Mouse (Mus musculus) forebrain, embryonic 12.5 days (tissue): ENCODE results near the gene Dram1. TPM values are rescaled to one million over a fixed set of nuclear protein-coding genes. Genes with fewer than 3 reads are reported as not detected.
A peak's percentile ranks its signal among the peaks of the same experiment; 100 is the strongest.
"Not testable (repeated sequence)": the region's sequence is repeated elsewhere in the genome, so short reads cannot be mapped to it uniquely, and the experiment has no call there.

Experiments used
- ATAC-seq: fragments of 200-750 bp; cut with Nextera tagmentation; 2 replicates; pipeline ENCODE4 v1.8.0; 2017; ENCODE audit warnings: moderate TSS enrichment; ENCODE audit not compliant: low FRiP score
- H3K27ac ChIP-seq: fragments of 300-500 bp; sonication (generic); 2 replicates; pipeline ENCODE4 v1.5.1; 2016; ENCODE audit warnings: mild to moderate bottlenecking
- H3K27me3 ChIP-seq: fragments of 300-500 bp; sonication (generic); 2 replicates; pipeline ENCODE4 v1.6.1; 2016; ENCODE audit warnings: mild to moderate bottlenecking
- H3K36me3 ChIP-seq: fragments of 300-500 bp; sonication (generic); replicated peaks from 2 replicates; pipeline ENCODE4 v1.6.1; 2016; ENCODE audit warnings: mild to moderate bottlenecking
- H3K4me1 ChIP-seq: fragments of 300-500 bp; sonication (generic); 2 replicates; pipeline ENCODE4 v1.6.1; 2016
- H3K4me2 ChIP-seq: fragments of 300-500 bp; sonication (generic); 2 replicates; pipeline ENCODE4 v1.6.1; 2016; ENCODE audit warnings: mild to moderate bottlenecking, moderate library complexity
- H3K4me3 ChIP-seq: fragments of 300-500 bp; sonication (generic); replicated peaks from 2 replicates; pipeline ENCODE4 v1.5.1; 2016; ENCODE audit warnings: mild to moderate bottlenecking
- H3K9ac ChIP-seq: fragments of 300-500 bp; sonication (generic); 2 replicates; pipeline ENCODE4 v1.6.1; 2016; ENCODE audit warnings: mild to moderate bottlenecking
- H3K9me3 ChIP-seq: fragments of 300-500 bp; sonication (generic); 2 replicates; pipeline ENCODE4 v1.6.1; 2016
- WGBS: fragments of 180-500 bp; shearing (Covaris S2); methylation state at CpG from one replicate; pipeline ENCODE4 v1.1.7; 2016; 5-methylcytosine and 5-hydroxymethylcytosine counted together
- polyA plus RNA-seq: library from polyadenylated mRNA; unstranded; fragments of >200 nt; fragmentation: Nextera tagmentation; extraction: Ambion mirVana; gene quantifications from 2 replicates; pipeline ENCODE4 v1.2.1, GENCODE M21; 2016

Dram1 gene
- polyA plus RNA-seq, 1 experiment from 2014 or later, result 0.50 TPM

DNA sequence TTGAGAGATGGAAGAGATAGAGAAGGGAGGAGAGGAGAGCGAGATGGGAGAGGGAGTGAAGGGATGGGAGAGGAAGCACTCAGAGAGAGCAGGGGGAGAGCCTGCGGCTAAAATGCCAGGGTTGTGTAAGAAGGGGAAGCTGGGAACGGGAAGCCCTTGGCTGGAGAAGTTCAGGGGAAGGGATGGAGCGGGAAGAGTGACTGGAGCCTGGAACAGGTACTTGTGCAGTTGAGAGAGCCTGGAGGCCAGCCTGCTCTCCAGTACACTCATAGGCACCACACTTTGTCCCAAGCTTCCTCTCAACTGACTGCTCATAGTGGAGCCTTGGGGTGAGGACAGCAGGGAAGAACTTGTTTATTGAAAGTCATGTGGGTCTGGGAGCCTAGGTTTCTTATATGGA lies 4.6 kb upstream of the Dram1 start:
- Histone ChIP-seq H3K27ac (no peak overlapping the region), H3K27me3 (no peaks in the 10 kb centered on the region), H3K4me1 (peaks cover 22% of the 10 kb centered on the region), H3K9me3 (no peaks in the 10 kb centered on the region), H3K4me3 (no peak overlapping the region), H3K36me3 (no peaks in the 10 kb centered on the region), H3K9ac (no peak overlapping the region), H3K4me2 (no peak overlapping the region)
- 74% methylated on average over 4 of the region's 4 CpGs for WGBS
- ATAC-seq, result no peak

- Histone ChIP-seq H3K4me3 (no peak overlapping the region), H3K27ac (no peak overlapping the region), H3K9ac (no peak overlapping the region), H3K27me3 (no peaks in the 10 kb centered on the region), H3K9me3 (no peaks in the 10 kb centered on the region), H3K4me1 (peaks cover 22% of the 10 kb centered on the region), H3K36me3 (no peaks in the 10 kb centered on the region), H3K4me2 (no peak overlapping the region)
- ATAC-seq, result no peak
- 86% methylated on average over 6 of the region's 6 CpGs for WGBS
These were observed 3.1 kb upstream of the Dram1 start for GRCm38 (mm10) chr10:88382009-88382408.

- Histone ChIP-seq H3K4me2 (no peak overlapping the region), H3K36me3 (no peaks in the 10 kb centered on the region), H3K27me3 (0 out of 2 replicates have a peak, but pooled peaks cover under 1% of the 10 kb centered on the region), H3K9me3 (no peaks in the 10 kb centered on the region), H3K9ac (no peak overlapping the region), H3K27ac (no peak overlapping the region), H3K4me3 (no peak overlapping the region), H3K4me1 (peaks cover 22% of the 10 kb centered on the region)
- 84% methylated on average over 4 of the region's 4 CpGs for WGBS
- no peak for ATAC-seq
These were observed 2.4 kb upstream of the Dram1 start for GRCm38 (mm10) chr10:88381286-88381685.

GRCm38 (mm10) chr10:88380430-88381060 lies 1.7 kb upstream of the Dram1 start:
- H3K4me2 ChIP-seq, result peak overlapping the region; percentile 88
- no peak overlapping the region for H3K27ac ChIP-seq
- ATAC-seq, result no peak; the same call in 1 of the 2 replicates
- H3K27me3 ChIP-seq, result 0 out of 2 replicates have a peak, but pooled peaks cover 8% of the 10 kb centered on the region
- H3K4me3 ChIP-seq, result peak overlapping the region; percentile 86
- no peaks in the 10 kb centered on the region for H3K9me3 ChIP-seq
- peaks cover 22% of the 10 kb centered on the region for H3K4me1 ChIP-seq
- H3K9ac ChIP-seq, result no peak overlapping the region
- 47% methylated on average over 14 of the region's 14 CpGs for WGBS
- no peaks in the 10 kb centered on the region for H3K36me3 ChIP-seq

DNA sequence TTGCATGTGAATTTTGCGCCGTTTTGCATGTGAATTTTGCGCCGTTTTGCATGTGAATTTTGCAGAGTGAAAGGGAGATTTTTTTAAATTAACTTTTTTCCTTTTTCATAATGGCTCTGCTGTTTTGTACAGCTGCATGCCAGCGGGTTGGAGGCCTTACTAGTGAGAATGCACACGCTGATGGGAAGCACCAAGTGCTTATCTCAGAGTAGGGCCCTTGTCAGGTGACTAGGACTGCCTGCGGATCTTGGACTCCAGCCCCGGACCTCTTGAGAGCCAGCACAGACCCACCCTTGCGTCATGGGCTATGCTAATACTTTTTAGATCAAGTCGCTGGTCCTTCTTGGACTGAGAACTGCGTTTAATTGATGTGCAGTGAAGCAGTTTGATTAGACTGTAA lies 1.1 kb upstream of the Dram1 start:
- H3K36me3 ChIP-seq, result no peaks in the 10 kb centered on the region
- peak overlapping the region; percentile 88 for H3K4me2 ChIP-seq
- H3K27ac ChIP-seq, result no peak overlapping the region
- H3K9me3 ChIP-seq, result no peaks in the 10 kb centered on the region
- ATAC-seq, result peak; percentile 54; the same call in 1 of the 2 replicates
- peak overlapping the region; percentile 86 for H3K4me3 ChIP-seq
- peaks cover 22% of the 10 kb centered on the region for H3K4me1 ChIP-seq
- under 1% methylated on average over 11 of the region's 11 CpGs for WGBS
- H3K27me3 ChIP-seq, result 0 out of 2 replicates have a peak, but pooled peaks cover 9% of the 10 kb centered on the region
- peak overlapping the region; percentile 83 for H3K9ac ChIP-seq

DNA sequence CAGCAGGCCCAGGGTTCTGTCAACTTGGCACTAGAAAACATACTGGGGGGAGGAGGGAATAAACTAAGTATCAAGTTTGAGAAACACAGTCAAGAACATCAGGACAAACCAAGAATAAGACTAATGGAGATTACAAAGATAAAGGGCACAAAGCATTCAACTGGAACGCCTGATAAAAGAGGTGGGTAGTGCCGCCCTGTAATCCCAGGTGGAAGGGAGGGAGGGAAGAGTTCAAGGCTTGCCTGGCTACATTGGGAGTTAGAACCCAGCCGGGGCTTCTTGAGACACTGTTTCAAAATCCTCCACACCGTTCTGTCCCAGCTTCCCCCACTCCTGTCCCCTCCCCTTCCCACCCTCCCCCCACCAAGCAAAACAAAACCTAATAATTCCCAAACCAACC lies 1.2 kb downstream of the Dram1 start:
- H3K9ac ChIP-seq, result no peak overlapping the region
- H3K27ac ChIP-seq, result no peak overlapping the region
- no peak for ATAC-seq
- no peak overlapping the region for H3K4me3 ChIP-seq
- 0 out of 2 replicates have a peak, but pooled peaks cover 9% of the 10 kb centered on the region for H3K27me3 ChIP-seq
- H3K9me3 ChIP-seq, result no peaks in the 10 kb centered on the region
- H3K36me3 ChIP-seq, result no peaks in the 10 kb centered on the region
- WGBS, result 81% methylated on average over 4 of the region's 4 CpGs
- no peak overlapping the region for H3K4me2 ChIP-seq
- peaks cover 22% of the 10 kb centered on the region for H3K4me1 ChIP-seq

- Histone ChIP-seq H3K4me1 (peaks cover 22% of the 10 kb centered on the region), H3K4me2 (peak overlapping the region; percentile 21; the same call in 1 of the 2 replicates), H3K4me3 (no peak overlapping the region), H3K27ac (no peak overlapping the region), H3K9ac (no peak overlapping the region), H3K9me3 (no peaks in the 10 kb centered on the region), H3K27me3 (0 out of 2 replicates have a peak, but pooled peaks cover 9% of the 10 kb centered on the region), H3K36me3 (no peaks in the 10 kb centered on the region)
- 6% methylated on average over 11 of the region's 11 CpGs for WGBS
- ATAC-seq, result no peak; the same call in 1 of the 2 replicates
These were observed 2.1 kb downstream of the Dram1 start for GRCm38 (mm10) chr10:88376770-88377169.

DNA sequence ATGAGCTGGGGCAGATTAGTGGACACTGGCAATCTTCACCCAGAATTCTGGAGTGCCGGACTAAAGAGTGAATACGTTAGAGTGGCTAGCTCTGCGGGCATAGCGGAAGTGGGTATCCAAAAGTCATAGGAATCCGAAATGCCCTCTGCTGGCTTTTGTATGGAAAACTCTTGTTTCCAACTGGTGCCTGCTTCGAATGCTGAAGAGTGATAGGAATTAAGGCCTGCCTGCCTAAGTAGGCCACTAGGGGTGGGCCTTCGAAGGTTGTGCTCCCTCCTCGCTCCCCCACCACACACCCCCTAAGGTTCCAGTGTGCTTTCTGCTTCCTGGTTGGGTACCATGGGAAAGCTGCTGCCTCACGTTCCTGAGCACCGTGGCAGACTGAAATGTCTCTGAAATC lies 3.9 kb downstream of the Dram1 start:
- Histone ChIP-seq H3K4me1 (peaks cover 7% of the 10 kb centered on the region), H3K9ac (no peak overlapping the region), H3K4me3 (no peak overlapping the region), H3K4me2 (no peak overlapping the region), H3K36me3 (no peaks in the 10 kb centered on the region), H3K27me3 (0 out of 2 replicates have a peak, but pooled peaks cover 9% of the 10 kb centered on the region), H3K9me3 (no peaks in the 10 kb centered on the region), H3K27ac (no peak overlapping the region)
- WGBS, result 32% methylated on average over 10 of the region's 10 CpGs
- no peak for ATAC-seq

- 92% methylated on average over 2 of the region's 2 CpGs for WGBS
- H3K27ac ChIP-seq, H3K27me3 ChIP-seq, H3K4me1 ChIP-seq, ATAC-seq, H3K36me3 ChIP-seq, H3K4me3 ChIP-seq, H3K4me2 ChIP-seq, H3K9me3 ChIP-seq, H3K9ac ChIP-seq: not testable (repeated sequence)
These were observed 5.9 kb downstream of the Dram1 start for GRCm38 (mm10) chr10:88372945-88373344.

GRCm38 (mm10) chr10:88372436-88372835 lies 6.4 kb downstream of the Dram1 start:
- no peaks in the 10 kb centered on the region for H3K36me3 ChIP-seq
- H3K4me1 ChIP-seq, result no peaks in the 10 kb centered on the region
- no peak overlapping the region for H3K4me2 ChIP-seq
- H3K9me3 ChIP-seq, result no peaks in the 10 kb centered on the region
- WGBS, result 92% methylated on average over 4 of the region's 4 CpGs
- no peak overlapping the region for H3K4me3 ChIP-seq
- no peak overlapping the region for H3K27ac ChIP-seq
- no peak for ATAC-seq
- H3K9ac ChIP-seq, result no peak overlapping the region
- H3K27me3 ChIP-seq, result 0 out of 2 replicates have a peak, but pooled peaks cover 9% of the 10 kb centered on the region

DNA sequence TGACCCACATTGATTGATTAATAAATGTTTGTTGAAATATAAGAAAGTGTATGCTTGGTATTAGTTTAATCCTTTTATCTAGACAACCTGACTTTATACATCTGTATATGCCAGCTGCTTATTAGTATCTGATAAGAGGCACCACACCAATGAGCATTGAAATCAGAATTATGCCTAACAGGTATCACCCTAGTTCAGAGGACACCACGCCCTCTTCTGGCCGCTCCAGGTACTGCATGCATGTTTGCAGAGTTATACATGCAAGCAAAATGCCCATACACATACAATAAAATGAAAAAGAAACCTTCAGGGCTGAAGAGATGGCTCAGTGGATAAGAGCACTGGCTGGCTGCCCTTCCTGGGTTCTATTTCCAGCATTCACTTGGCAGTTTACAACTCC lies 7.1 kb downstream of the Dram1 start:
- 10% methylated on average over 2 of the region's 2 CpGs for WGBS
- Histone ChIP-seq H3K4me3 (no peak overlapping the region), H3K4me2 (no peak overlapping the region), H3K27ac (no peak overlapping the region), H3K36me3 (no peaks in the 10 kb centered on the region), H3K4me1 (no peaks in the 10 kb centered on the region), H3K9me3 (no peaks in the 10 kb centered on the region), H3K9ac (no peak overlapping the region), H3K27me3 (0 out of 2 replicates have a peak, but pooled peaks cover 9% of the 10 kb centered on the region)
- no peak for ATAC-seq

DNA sequence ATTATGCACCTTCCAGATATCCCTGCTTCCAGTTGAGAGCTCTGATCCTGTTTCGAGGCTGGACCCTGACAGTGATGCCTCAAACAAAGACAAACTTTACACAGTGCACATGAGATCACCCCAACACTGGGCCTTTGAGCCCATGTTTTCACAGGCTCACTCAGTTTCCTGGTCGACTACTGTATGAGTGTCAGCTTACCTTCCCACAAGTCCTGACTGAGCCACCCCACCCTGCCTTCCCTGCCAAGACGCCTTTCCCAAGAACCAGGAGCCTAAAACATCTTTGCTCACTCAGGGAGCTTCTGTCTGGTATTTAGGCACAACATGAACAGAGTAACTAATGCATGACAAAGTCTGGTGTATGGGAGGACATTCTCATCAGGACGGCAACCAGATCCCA lies 9.6 kb downstream of the Dram1 start:
- no peaks in the 10 kb centered on the region for H3K4me1 ChIP-seq
- no peak overlapping the region for H3K4me2 ChIP-seq
- H3K27ac ChIP-seq, result no peak overlapping the region
- WGBS, result 67% methylated on average over 4 of the region's 4 CpGs
- no peak for ATAC-seq
- H3K27me3 ChIP-seq, result no peaks in the 10 kb centered on the region
- no peak overlapping the region for H3K4me3 ChIP-seq
- H3K9ac ChIP-seq, result no peak overlapping the region
- H3K36me3 ChIP-seq, result no peaks in the 10 kb centered on the region
- H3K9me3 ChIP-seq, result no peaks in the 10 kb centered on the region

- H3K9me3 ChIP-seq, result no peaks in the 10 kb centered on the region
- 81% methylated on average over 3 of the region's 3 CpGs for WGBS
- H3K4me2 ChIP-seq, result no peak overlapping the region
These were observed 14.7 kb downstream of the Dram1 start for GRCm38 (mm10) chr10:88364221-88364620.

More at GRCm38 (mm10) chr10:88364221-88364620, 14.7 kb downstream of the Dram1 start:
- Histone ChIP-seq H3K27me3 (no peaks in the 10 kb centered on the region), H3K4me1 (no peaks in the 10 kb centered on the region), H3K27ac (no peak overlapping the region), H3K36me3 (no peaks in the 10 kb centered on the region), H3K9ac (no peak overlapping the region), H3K4me3 (no peak overlapping the region)
- no peak for ATAC-seq
